14 mouse cellular contexts compared by ENCODE assay signal in the genomic region with DNA sequence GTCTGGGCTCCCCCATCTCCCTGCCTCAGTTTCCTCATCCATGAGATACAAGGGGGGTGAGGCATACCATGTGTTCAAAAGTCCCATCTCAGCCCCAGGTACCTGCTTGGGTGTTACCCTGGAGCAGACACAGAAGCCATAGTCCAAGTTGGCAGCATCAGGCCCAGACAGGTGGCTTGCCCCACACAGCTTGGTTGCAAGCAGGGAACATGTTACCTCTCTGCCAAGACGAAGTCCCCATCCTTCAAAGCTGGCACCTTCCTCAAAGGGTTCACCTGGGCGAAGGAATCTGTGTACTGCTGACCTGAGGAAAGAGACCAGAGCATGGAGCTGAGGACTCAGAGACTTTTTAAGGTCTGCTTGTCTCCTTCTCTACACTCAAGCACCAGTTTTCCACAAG.
"Had no signal": no experiment of that assay in that cellular context is flagged by ENCODE, and none has a peak within 500 bp of the region (broad histone marks: within the 10 kb centered on the region; RNA-seq: fewer than 3 reads in every experiment).

No protein-coding gene starts in this region.

- ATAC-seq: midbrain, embryonic 16.5 days had no signal

- DNase-seq: lung, adult 18-20 months; lung, embryonic 14.5 days; lung, postnatal 10 days; lung, postnatal 4 days; midbrain, embryonic 14.5 days; retina, postnatal 1 day; right cerebral cortex, adult 18-20 months; right cerebral cortex, postnatal 25 days; right cerebral cortex, postnatal 4 days; spleen, adult 18-20 months; thymus, adult 18-20 months; thymus, postnatal 14 days; thymus, postnatal 36 days had no signal
